Mouse (Mus musculus): Measurements from ENCODE around the gene Vmn1r1.
"Not testable (repeated sequence)": the region's sequence is repeated elsewhere in the genome, so short reads cannot be mapped to it uniquely, and the experiment has no call there.

Gene Vmn1r1

GRCm38 (mm10) chr1:182164386-182164785 is at the start of gene Vmn1r1:
Gene Vmn1r1, minus strand, starts transcription at chr1:182164486.
- no peak for DNase-seq (ENCODE audit: low read depth, low spot score)

- peak; percentile 59 for DNase-seq (ENCODE audit: low read depth, low spot score)
Observed at GRCm38 (mm10) chr1:182210322-182210721, 46.0 kb upstream of the Vmn1r1 start.

- no peak for DNase-seq (ENCODE audit: low read depth, low spot score)
Observed at GRCm38 (mm10) chr1:182192581-182192980, 28.3 kb upstream of the Vmn1r1 start.

GRCm38 (mm10) chr1:182191816-182192545 is 27.7 kb upstream of the Vmn1r1 start:
- no peak for DNase-seq (ENCODE audit: low read depth, low spot score)

- peak; percentile 37 for DNase-seq (ENCODE audit: low read depth, low spot score)
Observed at GRCm38 (mm10) chr1:182191181-182191580, 26.9 kb upstream of the Vmn1r1 start.

- DNase-seq (ENCODE audit: low read depth, low spot score), result no peak
Observed at GRCm38 (mm10) chr1:182189669-182190440, 25.6 kb upstream of the Vmn1r1 start.

- not testable (repeated sequence) for DNase-seq (ENCODE audit: low read depth, low spot score)
Observed at GRCm38 (mm10) chr1:182182449-182182848, 18.2 kb upstream of the Vmn1r1 start.

GRCm38 (mm10) chr1:182181456-182182305 is 17.4 kb upstream of the Vmn1r1 start:
- DNase-seq (ENCODE audit: low read depth, low spot score), result no peak

GRCm38 (mm10) chr1:182176985-182177384 is 12.7 kb upstream of the Vmn1r1 start:
- DNase-seq (ENCODE audit: low read depth, low spot score), result not testable (repeated sequence)

- not testable (repeated sequence) for DNase-seq (ENCODE audit: low read depth, low spot score)
Observed at GRCm38 (mm10) chr1:182170206-182170605, 5.9 kb upstream of the Vmn1r1 start.

- DNase-seq (ENCODE audit: low read depth, low spot score), result peak; percentile 45
Observed at GRCm38 (mm10) chr1:182162951-182163350, 1.3 kb downstream of the Vmn1r1 start.

GRCm38 (mm10) chr1:182159575-182159974 is 4.7 kb downstream of the Vmn1r1 start:
- DNase-seq (ENCODE audit: low read depth, low spot score), result no peak

- no peak for DNase-seq (ENCODE audit: low read depth, low spot score)
Observed at GRCm38 (mm10) chr1:182157734-182158133, 6.6 kb downstream of the Vmn1r1 start.

GRCm38 (mm10) chr1:182149966-182150365 is 14.3 kb downstream of the Vmn1r1 start:
- DNase-seq (ENCODE audit: low read depth, low spot score), result peak; percentile 70

- no peak for DNase-seq (ENCODE audit: low read depth, low spot score)
Observed at GRCm38 (mm10) chr1:182148864-182149514, 15.3 kb downstream of the Vmn1r1 start.

GRCm38 (mm10) chr1:182145546-182145945 is 18.7 kb downstream of the Vmn1r1 start:
- DNase-seq (ENCODE audit: low read depth, low spot score), result no peak

GRCm38 (mm10) chr1:182143288-182143687 is 21.0 kb downstream of the Vmn1r1 start:
- peak; percentile 51 for DNase-seq (ENCODE audit: low read depth, low spot score)

- peak; percentile 68 for DNase-seq (ENCODE audit: low read depth, low spot score)
Observed at GRCm38 (mm10) chr1:182142725-182143124, 21.6 kb downstream of the Vmn1r1 start.

GRCm38 (mm10) chr1:182140370-182140769 is 23.9 kb downstream of the Vmn1r1 start:
- peak; percentile 70 for DNase-seq (ENCODE audit: low read depth, low spot score)

- no peak for DNase-seq (ENCODE audit: low read depth, low spot score)
Observed at GRCm38 (mm10) chr1:182139937-182140336, 24.3 kb downstream of the Vmn1r1 start.

GRCm38 (mm10) chr1:182138172-182138571 is 26.1 kb downstream of the Vmn1r1 start:
- DNase-seq (ENCODE audit: low read depth, low spot score), result no peak

Measured in CD4-positive helper T cell, adult 2 months (primary cell).